Mouse (Mus musculus) hindbrain, embryonic 10.5 days (tissue): ENCODE results near the gene Rhot2. TPM values are rescaled to one million over a fixed set of nuclear protein-coding genes. Genes with fewer than 3 reads are reported as not detected.
A peak's percentile ranks its signal among the peaks of the same experiment; 100 is the strongest.

Source experiments
- DNase-seq: peaks from one replicate; pipeline ENCODE4 v3.0.0-alpha.2; 2017; ENCODE audit warnings: low spot score
- H3K27ac ChIP-seq: fragments of 300-500 bp; sonication (generic); 2 replicates; pipeline ENCODE4 v1.5.1; 2016; ENCODE audit warnings: mild to moderate bottlenecking, moderate library complexity
- H3K27me3 ChIP-seq: fragments of 300-500 bp; sonication (generic); 2 replicates; pipeline ENCODE4 v1.6.1; 2016; ENCODE audit warnings: mild to moderate bottlenecking; ENCODE audit not compliant: poor library complexity, insufficient read depth, severe bottlenecking
- H3K36me3 ChIP-seq: fragments of 300-500 bp; sonication (generic); 2 replicates; pipeline ENCODE4 v1.6.1; 2016; ENCODE audit warnings: mild to moderate bottlenecking, moderate library complexity
- H3K4me1 ChIP-seq: fragments of 300-500 bp; sonication (generic); replicated peaks from 2 replicates; pipeline ENCODE4 v1.6.1; 2016; ENCODE audit warnings: mild to moderate bottlenecking
- H3K4me3 ChIP-seq: fragments of 300-500 bp; sonication (generic); 2 replicates; pipeline ENCODE4 v1.5.1; 2016; ENCODE audit warnings: mild to moderate bottlenecking, moderate library complexity
- H3K9me3 ChIP-seq: fragments of 300-500 bp; sonication (generic); 2 replicates; pipeline ENCODE4 v1.6.1; 2016; ENCODE audit warnings: mild to moderate bottlenecking, moderate library complexity
- WGBS: fragments of 180-500 bp; shearing (Covaris S2); methylation state at CpG from one replicate; pipeline ENCODE4 v1.1.7; 2016; 5-methylcytosine and 5-hydroxymethylcytosine counted together
- polyA plus RNA-seq: library from polyadenylated mRNA; unstranded; fragments of >200 nt; fragmentation: Nextera tagmentation; extraction: Ambion mirVana; gene quantifications from 2 replicates; pipeline ENCODE4 v1.2.1, GENCODE M21; 2016

Gene Rhot2
- polyA plus RNA-seq, 1 experiment from 2014 or later = 18.8 TPM

GRCm38 (mm10) chr17:25835301-25835700 is 9.3 kb downstream of the Rhot2 start:
- Histone ChIP-seq H3K36me3 (peaks cover 63% of the 10 kb centered on the region), H3K4me1 (peaks cover 83% of the 10 kb centered on the region), H3K9me3 (no peaks in the 10 kb centered on the region), H3K27me3 (no peaks in the 10 kb centered on the region), H3K4me3 (peak overlapping the region; percentile 73; the same call in 1 of the 2 replicates), H3K27ac (no peak overlapping the region)
- DNase-seq = no peak
- WGBS = 96% methylated on average over 7 of the region's 7 CpGs

- H3K27ac ChIP-seq = peak overlapping the region; percentile 97
- no peak for DNase-seq
- H3K9me3 ChIP-seq = no peaks in the 10 kb centered on the region
- H3K4me1 ChIP-seq = peaks cover 89% of the 10 kb centered on the region
- 91% methylated on average over 12 of the region's 12 CpGs for WGBS
- H3K36me3 ChIP-seq = peaks cover 63% of the 10 kb centered on the region
- H3K4me3 ChIP-seq = peak overlapping the region; percentile 73
- H3K27me3 ChIP-seq = no peaks in the 10 kb centered on the region
Measured at GRCm38 (mm10) chr17:25834595-25835222, 9.9 kb downstream of the Rhot2 start.

GRCm38 (mm10) chr17:25833961-25834594 is 10.6 kb downstream of the Rhot2 start:
- 62% methylated on average over 6 of the region's 6 CpGs for WGBS

GRCm38 (mm10) chr17:25833291-25833663 is 11.4 kb downstream of the Rhot2 start, which contains the start of gene Stub1:
Stub1 (minus strand) TSS chr17:25833404.
- under 1% methylated on average over 24 of the region's 24 CpGs for WGBS
- peak; percentile 94 for DNase-seq
- no peaks in the 10 kb centered on the region for H3K27me3 ChIP-seq
- peak within 1 kb of the TSS; percentile 97 for H3K27ac ChIP-seq
- peaks cover 52% of the 10 kb centered on the region for H3K36me3 ChIP-seq
- H3K9me3 ChIP-seq = no peaks in the 10 kb centered on the region
- H3K4me1 ChIP-seq = peaks cover 91% of the 10 kb centered on the region
- H3K4me3 ChIP-seq = peak within 1 kb of the TSS; percentile 73

More at GRCm38 (mm10) chr17:25833961-25834594, 10.6 kb downstream of the Rhot2 start:
- Histone ChIP-seq H3K9me3 (no peaks in the 10 kb centered on the region), H3K27me3 (no peaks in the 10 kb centered on the region), H3K4me3 (peak overlapping the region; percentile 73), H3K4me1 (peaks cover 90% of the 10 kb centered on the region), H3K27ac (peak overlapping the region; percentile 97), H3K36me3 (peaks cover 60% of the 10 kb centered on the region)
- no peak for DNase-seq

- under 1% methylated on average over 77 of the region's 77 CpGs for WGBS
- Histone ChIP-seq H3K27ac (peak overlapping the region; percentile 97), H3K4me3 (peak overlapping the region; percentile 73), H3K4me1 (peaks cover 91% of the 10 kb centered on the region), H3K9me3 (no peaks in the 10 kb centered on the region), H3K27me3 (no peaks in the 10 kb centered on the region), H3K36me3 (peaks cover 52% of the 10 kb centered on the region)
- DNase-seq = peak; percentile 100
Measured at GRCm38 (mm10) chr17:25832436-25833290, 12.0 kb downstream of the Rhot2 start.

GRCm38 (mm10) chr17:25831451-25832281 is 13.0 kb downstream of the Rhot2 start:
- peaks cover 91% of the 10 kb centered on the region for H3K4me1 ChIP-seq
- no peaks in the 10 kb centered on the region for H3K9me3 ChIP-seq
- H3K36me3 ChIP-seq = peaks cover 62% of the 10 kb centered on the region
- DNase-seq = no peak
- H3K4me3 ChIP-seq = peak overlapping the region; percentile 73
- WGBS = 69% methylated on average over 21 of the region's 21 CpGs
- H3K27me3 ChIP-seq = no peaks in the 10 kb centered on the region
- peak overlapping the region; percentile 97 for H3K27ac ChIP-seq

GRCm38 (mm10) chr17:25830806-25831431 is 13.7 kb downstream of the Rhot2 start:
- peaks cover 91% of the 10 kb centered on the region for H3K4me1 ChIP-seq
- 91% methylated on average over 14 of the region's 14 CpGs for WGBS
- no peak for DNase-seq
- peak overlapping the region; percentile 73 for H3K4me3 ChIP-seq
- no peaks in the 10 kb centered on the region for H3K9me3 ChIP-seq
- no peaks in the 10 kb centered on the region for H3K27me3 ChIP-seq
- peaks cover 66% of the 10 kb centered on the region for H3K36me3 ChIP-seq
- no peak overlapping the region for H3K27ac ChIP-seq

- H3K4me3 ChIP-seq = peak overlapping the region; percentile 73
- no peaks in the 10 kb centered on the region for H3K9me3 ChIP-seq
- no peaks in the 10 kb centered on the region for H3K27me3 ChIP-seq
- H3K27ac ChIP-seq = 0 out of 2 replicates have a peak overlapping the region, but pooled peaks have one; percentile 95
- WGBS = 90% methylated on average over 4 of the region's 4 CpGs
- H3K4me1 ChIP-seq = peaks cover 90% of the 10 kb centered on the region
- H3K36me3 ChIP-seq = peaks cover 66% of the 10 kb centered on the region
- no peak for DNase-seq
Measured at GRCm38 (mm10) chr17:25830200-25830753, 14.4 kb downstream of the Rhot2 start.

- Histone ChIP-seq H3K4me1 (peaks cover 90% of the 10 kb centered on the region), H3K27me3 (no peaks in the 10 kb centered on the region), H3K4me3 (peak overlapping the region; percentile 73), H3K36me3 (peaks cover 61% of the 10 kb centered on the region), H3K9me3 (no peaks in the 10 kb centered on the region), H3K27ac (peak overlapping the region; percentile 95)
- peak; percentile 29 for DNase-seq
- 37% methylated on average over 8 of the region's 8 CpGs for WGBS
Measured at GRCm38 (mm10) chr17:25829558-25830017, 15.1 kb downstream of the Rhot2 start.

- H3K4me1 ChIP-seq = peaks cover 90% of the 10 kb centered on the region
- no peaks in the 10 kb centered on the region for H3K27me3 ChIP-seq
- whole genome bisulfite sequencing = 1% methylated on average over 32 of the region's 32 CpGs
- H3K4me3 ChIP-seq = peak within 1 kb of the TSS; percentile 73
- no peaks in the 10 kb centered on the region for H3K9me3 ChIP-seq
- DNase-seq = peak; percentile 88
- peak within 1 kb of the TSS; percentile 95 for H3K27ac ChIP-seq
- H3K36me3 ChIP-seq = peaks cover 60% of the 10 kb centered on the region
Measured at GRCm38 (mm10) chr17:25828712-25829557, 15.7 kb downstream of the Rhot2 start, which contains the start of gene Jmjd8. Jmjd8 (plus strand) TSS chr17:25828867.

- H3K27ac ChIP-seq = peak overlapping the region; percentile 95
- no peaks in the 10 kb centered on the region for H3K9me3 ChIP-seq
- H3K36me3 ChIP-seq = peaks cover 60% of the 10 kb centered on the region
- H3K4me1 ChIP-seq = peaks cover 86% of the 10 kb centered on the region
- H3K4me3 ChIP-seq = peak overlapping the region; percentile 73
- no peak for DNase-seq
- no peaks in the 10 kb centered on the region for H3K27me3 ChIP-seq
- 87% methylated on average over 8 of the region's 8 CpGs for WGBS
Measured at GRCm38 (mm10) chr17:25828223-25828594, 16.4 kb downstream of the Rhot2 start.
